Mouse (Mus musculus) MEL (cell line): ENCODE data around the gene Pax3.

Source experiments
- CTCF ChIP-seq, 3 experiments: IDR thresholded peaks in 2 of 3; conservative IDR thresholded peaks in 1 of 3; 2 replicates each; pipeline ENCODE4 v1.5.1; 2011 to 2012; ENCODE audit warnings: low read length in 3 of 3, low read depth in 2 of 3, mild to moderate bottlenecking in 2 of 3, improper control_type of control experiment in 1 of 3, inconsistent platforms in 1 of 3, mixed read lengths in 1 of 3, moderate library complexity in 1 of 3; ENCODE audit not compliant: control insufficient read depth in 1 of 3, insufficient read depth in 1 of 3, poor library complexity in 1 of 3, severe bottlenecking in 1 of 3
- KAT2A ChIP-seq: conservative IDR thresholded peaks from 2 replicates; pipeline ENCODE4 v1.6.1; 2012; ENCODE audit warnings: low read depth, low read length, improper control_type of control experiment, inconsistent platforms
- MEF2A ChIP-seq: IDR thresholded peaks from 2 replicates; pipeline ENCODE4 v1.6.1; 2014; ENCODE audit warnings: low read depth, mild to moderate bottlenecking, inconsistent platforms, low read length, improper control_type of control experiment; ENCODE audit not compliant: poor library complexity, insufficient replicate concordance, severe bottlenecking; ENCODE audit errors: extremely low read depth

DNA sequence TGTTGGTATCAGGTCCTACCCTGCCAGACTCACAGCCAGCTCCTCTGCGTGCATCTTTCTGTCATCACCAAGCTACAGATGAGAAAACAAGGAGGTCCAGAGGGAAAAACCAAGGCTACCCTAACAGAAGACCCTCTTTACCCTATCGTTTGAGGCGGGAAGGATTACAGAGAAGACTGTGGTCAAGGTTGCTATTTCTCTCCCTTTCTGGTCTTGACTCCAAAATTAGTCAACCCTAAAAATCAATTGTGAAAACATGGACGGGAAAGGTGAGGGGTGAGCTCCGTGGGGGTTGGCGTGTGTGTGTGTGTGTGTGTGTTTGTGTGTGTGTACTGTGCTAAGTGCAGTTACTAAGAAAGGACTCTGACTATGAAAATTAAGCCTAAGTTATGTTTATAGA is 54.0 kb downstream of the Pax3 start:
- TF ChIP-seq KAT2A (no peak), CTCF (IDR thresholded peaks at IDR 0.05 in 2 of 3, conservative IDR thresholded peaks at IDR 0.05 in 1 of 3; ENCODE audit: control insufficient read depth in 1 of 3, insufficient read depth in 1 of 3, low read depth in 2 of 3, low read length in 3 of 3, poor library complexity in 1 of 3, severe bottlenecking in 1 of 3) (no peak), MEF2A (no peak)
